Mouse (Mus musculus) spleen, adult 2 months (tissue): Measurements from ENCODE around the gene Epn1. TPM values are rescaled to one million over a fixed set of nuclear protein-coding genes. Genes with fewer than 3 reads are reported as not detected.
A peak's percentile ranks its signal among the peaks of the same experiment; 100 is the strongest.

Experiments used
- DNase-seq, 2 experiments: peaks; one replicate each; pipeline versions ENCODE4 v3.0.0 to v3.0.0-alpha.2; 2012 to 2021; ENCODE audit warnings: low spot score in 2 of 2, low read depth in 1 of 2
- H3K27ac ChIP-seq: fragments of 200-500 bp; 2 replicates; pipeline ENCODE4 v1.5.1; 2012; ENCODE audit warnings: low read length, inconsistent platforms; ENCODE audit not compliant: insufficient read depth
- H3K27me3 ChIP-seq: fragments of 200-500 bp; 2 replicates; pipeline ENCODE4 v1.6.1; 2012; ENCODE audit warnings: mild to moderate bottlenecking, moderate library complexity, low read length, inconsistent platforms; ENCODE audit not compliant: control insufficient read depth, insufficient read depth
- H3K36me3 ChIP-seq: fragments of 200-500 bp; 2 replicates; pipeline ENCODE4 v1.6.1; 2012; ENCODE audit warnings: mild to moderate bottlenecking, low read length, inconsistent platforms; ENCODE audit not compliant: control insufficient read depth, insufficient read depth
- H3K4me1 ChIP-seq: fragments of 200-500 bp; 2 replicates; pipeline ENCODE4 v1.6.1; 2011; ENCODE audit warnings: inconsistent platforms; ENCODE audit not compliant: control insufficient read depth, insufficient read depth, insufficient read length
- H3K4me3 ChIP-seq: fragments of 200-500 bp; 2 replicates; pipeline ENCODE4 v1.5.1; 2011; ENCODE audit warnings: mild to moderate bottlenecking, inconsistent platforms; ENCODE audit not compliant: insufficient read depth, insufficient read length; ENCODE audit errors: extremely low read depth
- CTCF ChIP-seq: fragments of 200-500 bp; IDR thresholded peaks from 2 replicates; pipeline ENCODE4 v1.5.1; 2011; ENCODE audit warnings: mild to moderate bottlenecking, inconsistent platforms; ENCODE audit not compliant: insufficient read depth, insufficient read length, insufficient replicate concordance; ENCODE audit errors: extremely low read depth
- POLR2A ChIP-seq: fragments of 200-500 bp; IDR thresholded peaks from 2 replicates; pipeline ENCODE4 v1.6.1; 2011; ENCODE audit warnings: low read depth, low read length, inconsistent platforms
- whole genome bisulfite sequencing: fragments of 180-500 bp; shearing (Covaris S2); methylation state at CpG from one replicate; pipeline ENCODE4 v1.1.7; 2018; 5-methylcytosine and 5-hydroxymethylcytosine counted together
- polyA plus RNA-seq: library from polyadenylated mRNA; depleted of rRNA; stranded (reverse); fragments of >200 nt; gene quantifications from 2 replicates; pipeline ENCODE4 v1.2.3, GENCODE M21; 2012

The Epn1 gene
- polyA plus RNA-seq, 1 experiment: 196 TPM

DNA sequence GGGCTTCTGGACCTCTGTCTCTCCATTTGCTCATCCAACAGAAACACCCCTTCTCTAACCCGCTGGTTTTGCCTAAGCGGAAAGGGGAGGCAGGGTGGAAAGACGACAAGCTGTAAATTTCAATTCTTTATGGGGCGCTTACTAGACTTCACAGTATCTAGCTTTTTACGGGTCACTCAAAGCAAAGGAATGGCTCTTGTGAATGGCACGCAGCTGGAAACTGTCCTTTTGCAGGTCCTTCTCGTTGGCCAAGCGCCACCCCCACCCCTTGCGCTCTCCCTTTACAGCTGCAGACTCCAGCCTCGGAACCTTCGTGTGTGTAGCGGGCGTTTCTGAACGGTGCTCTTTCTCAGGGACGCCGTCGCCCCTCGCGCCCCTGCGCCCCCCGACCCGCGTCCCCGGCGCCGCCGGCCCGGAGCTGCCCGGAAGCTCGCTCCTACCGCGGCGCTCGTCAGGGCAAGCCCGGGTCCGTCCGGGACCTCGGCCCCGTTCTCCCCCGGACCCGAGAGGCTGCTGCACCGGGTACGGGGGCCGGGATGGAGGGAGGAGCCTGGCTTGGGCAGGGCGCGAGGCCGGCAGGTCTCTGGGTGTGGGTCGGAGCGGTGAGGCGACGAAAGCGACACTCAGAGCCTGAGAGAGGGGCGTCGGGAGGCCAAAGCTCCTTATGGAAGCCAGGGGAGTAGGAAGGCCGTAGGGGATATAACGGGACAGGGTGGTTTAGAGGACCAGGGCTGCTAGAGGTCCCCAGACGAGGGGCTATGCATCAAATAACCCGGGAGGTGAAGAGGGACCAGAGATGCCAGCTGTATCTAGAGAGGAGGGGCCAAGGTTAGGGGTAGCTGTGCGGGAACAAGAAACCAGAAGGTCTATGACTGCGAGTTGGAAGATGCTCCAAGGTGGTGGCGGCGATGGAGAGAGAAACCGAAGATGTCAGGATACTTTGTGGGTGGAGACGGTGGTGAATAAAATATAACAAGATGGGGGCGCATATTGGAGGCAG lies 28.5 kb upstream of the Epn1 start, which contains the start of gene Zfp580:
Gene Zfp580 (plus strand): TSS at position 346 of the 1,000 bp plus-strand sequence.
- TF ChIP-seq CTCF (no peak), POLR2A (no peak)
- Histone ChIP-seq H3K4me3 (peak within 1 kb of the TSS; percentile 65), H3K27ac (peak within 1 kb of the TSS; percentile 1; the same call in 1 of the 2 replicates), H3K4me1 (peaks cover 11% of the 10 kb centered on the region), H3K36me3 (no peaks in the 10 kb centered on the region), H3K27me3 (peaks cover 19% of the 10 kb centered on the region)
- 2% methylated on average over 65 of the region's 65 CpGs for WGBS
- peak in 1 of 2 experiments; percentile 48 for DNase-seq

DNA sequence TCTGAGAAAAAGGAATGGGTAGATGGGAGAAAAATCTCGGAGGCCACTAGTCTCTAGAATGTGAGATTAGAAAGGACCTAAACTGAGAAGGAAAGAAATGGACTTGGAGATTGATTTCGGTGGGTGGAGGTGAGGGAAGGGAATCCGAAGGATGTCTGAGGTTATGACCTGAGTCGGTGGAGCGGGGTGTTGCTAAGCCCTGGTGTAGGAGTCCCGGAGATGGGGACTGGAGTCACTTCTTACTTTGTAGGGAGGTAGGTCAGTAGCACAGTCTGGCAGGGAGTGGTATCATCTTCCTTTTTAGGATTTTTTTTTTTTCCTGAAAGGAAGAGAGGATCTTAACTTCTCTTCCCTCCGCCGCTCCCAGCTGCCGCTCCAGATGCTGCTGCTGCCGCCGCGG lies 27.6 kb upstream of the Epn1 start:
- no peak overlapping the region for H3K4me3 ChIP-seq
- peaks cover 24% of the 10 kb centered on the region for H3K27me3 ChIP-seq
- peaks cover 16% of the 10 kb centered on the region for H3K4me1 ChIP-seq
- no peak overlapping the region for H3K27ac ChIP-seq
- 8% methylated on average over 12 of the region's 12 CpGs for WGBS
- TF ChIP-seq CTCF (no peak), POLR2A (no peak)
- no peaks in the 10 kb centered on the region for H3K36me3 ChIP-seq
- DNase-seq: no peak

- no peak overlapping the region for H3K27ac ChIP-seq
- no peaks in the 10 kb centered on the region for H3K36me3 ChIP-seq
- no peak overlapping the region for H3K4me3 ChIP-seq
- 6% methylated on average over 45 of the region's 45 CpGs for WGBS
- H3K4me1 ChIP-seq: peaks cover 16% of the 10 kb centered on the region
- H3K27me3 ChIP-seq: peaks cover 24% of the 10 kb centered on the region
- TF ChIP-seq POLR2A (no peak), CTCF (no peak)
- no peak for DNase-seq
These were observed 27.1 kb upstream of the Epn1 start for GRCm38 (mm10) chr7:5052931-5053343.

DNA sequence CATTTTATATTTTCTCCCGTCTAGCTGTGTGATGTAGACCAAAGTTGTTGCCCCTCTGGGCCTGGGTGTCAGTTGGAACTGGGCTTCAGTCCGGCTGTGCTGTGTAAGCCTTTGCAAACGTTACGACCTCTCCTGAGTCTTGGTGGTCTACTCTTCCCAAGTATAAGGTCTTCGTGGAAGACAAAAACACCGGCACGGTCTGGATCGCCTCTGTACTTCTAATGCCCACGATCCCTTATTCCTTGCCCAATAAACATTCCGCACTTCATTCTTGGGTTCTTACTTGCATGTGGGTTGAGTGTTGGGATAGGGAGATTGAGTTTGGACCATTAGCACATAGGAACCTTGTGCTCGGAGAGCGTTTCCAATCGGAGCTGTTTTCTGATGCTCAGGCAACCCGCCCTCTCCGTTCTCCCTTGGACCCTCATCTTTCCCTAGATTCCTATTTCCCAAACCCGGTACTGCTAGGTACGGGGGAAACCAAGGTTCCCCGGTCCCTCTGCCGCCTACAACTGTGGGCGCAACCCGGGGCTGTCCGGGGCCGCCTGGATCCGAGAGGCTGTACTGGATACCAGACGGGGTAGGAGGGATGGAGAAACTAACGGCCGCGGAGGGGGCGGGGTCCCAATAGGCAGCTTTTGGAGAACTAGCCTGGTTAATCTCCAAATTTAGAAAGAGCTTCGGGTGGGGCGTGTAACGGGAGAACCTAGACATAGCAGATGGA lies 26.4 kb upstream of the Epn1 start:
- WGBS: 22% methylated on average over 32 of the region's 32 CpGs
- no peak for DNase-seq
- H3K36me3 ChIP-seq: no peaks in the 10 kb centered on the region
- H3K27ac ChIP-seq: no peak overlapping the region
- peaks cover 24% of the 10 kb centered on the region for H3K27me3 ChIP-seq
- no peak overlapping the region for H3K4me3 ChIP-seq
- TF ChIP-seq CTCF: no peak
- no peak for TF ChIP-seq POLR2A
- H3K4me1 ChIP-seq: peaks cover 16% of the 10 kb centered on the region

- TF ChIP-seq POLR2A (no peak), CTCF (no peak)
- Histone ChIP-seq H3K4me1 (peaks cover 14% of the 10 kb centered on the region), H3K27ac (no peak overlapping the region), H3K27me3 (peaks cover 20% of the 10 kb centered on the region), H3K4me3 (no peak overlapping the region), H3K36me3 (no peaks in the 10 kb centered on the region)
- WGBS: 7% methylated on average over 54 of the region's 55 CpGs
- DNase-seq: no peak
These were observed 23.3 kb upstream of the Epn1 start for GRCm38 (mm10) chr7:5056651-5057263.

- no peak for TF ChIP-seq POLR2A
- no peak for TF ChIP-seq CTCF
- H3K27ac ChIP-seq: no peak overlapping the region
- no peak overlapping the region for H3K4me3 ChIP-seq
- H3K27me3 ChIP-seq: peaks cover 18% of the 10 kb centered on the region
- 57% methylated on average over 8 of the region's 8 CpGs for WGBS
- H3K36me3 ChIP-seq: no peaks in the 10 kb centered on the region
- DNase-seq: no peak
- H3K4me1 ChIP-seq: peaks cover 13% of the 10 kb centered on the region
These were observed 22.7 kb upstream of the Epn1 start for GRCm38 (mm10) chr7:5057381-5057780.
